Mouse (Mus musculus): ENCODE results near the gene Rhof.
A peak's percentile ranks its signal among the peaks of the same experiment; 100 is the strongest.

Gene Rhof

DNA sequence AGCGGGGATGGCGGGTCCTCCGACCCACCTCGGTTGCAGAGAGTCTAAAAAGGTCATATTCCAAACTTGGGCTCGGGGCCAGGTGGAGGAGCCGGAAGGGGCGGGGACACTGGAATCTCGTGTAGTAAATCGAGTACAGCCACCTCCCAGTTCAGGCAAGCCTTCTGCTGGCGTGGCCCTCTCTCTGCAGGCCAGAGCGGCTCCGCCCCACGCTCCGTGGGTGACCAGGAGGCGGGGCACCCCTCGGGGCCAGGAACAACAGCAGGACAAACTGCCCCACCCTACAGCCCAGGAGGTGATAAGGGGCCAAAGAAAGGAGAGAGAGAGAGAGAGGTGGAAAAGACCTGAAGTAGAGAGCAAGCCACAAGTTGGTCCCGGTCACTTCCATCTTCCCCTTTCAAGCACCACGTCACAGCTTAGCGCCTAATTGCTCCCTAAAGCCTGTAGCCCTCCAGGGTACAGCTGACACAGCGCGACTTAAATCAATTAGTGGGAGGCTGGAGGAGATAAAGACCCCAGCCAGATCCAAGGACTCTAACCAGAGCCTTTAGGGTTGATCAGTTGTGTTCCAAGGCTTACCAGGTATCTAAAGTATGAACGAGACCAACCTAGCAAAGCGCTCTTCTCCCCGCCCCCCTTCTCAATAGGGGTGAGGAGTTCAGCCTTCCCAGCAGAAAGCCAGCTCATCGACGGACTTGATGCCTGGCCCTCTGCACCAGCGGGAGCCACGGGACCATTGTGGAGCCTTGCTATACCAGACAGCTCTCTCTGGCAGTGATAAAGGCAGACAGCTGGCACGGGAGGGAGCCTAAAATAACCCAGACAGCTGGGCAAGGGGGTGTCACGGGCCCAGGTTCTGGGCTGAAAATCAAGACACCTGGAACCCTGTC lies 3.2 kb upstream of the Rhof start:
- DNase-seq (ENCODE audit: low spot score in 2 of 2), result peak; percentile 88 to 95

DNA sequence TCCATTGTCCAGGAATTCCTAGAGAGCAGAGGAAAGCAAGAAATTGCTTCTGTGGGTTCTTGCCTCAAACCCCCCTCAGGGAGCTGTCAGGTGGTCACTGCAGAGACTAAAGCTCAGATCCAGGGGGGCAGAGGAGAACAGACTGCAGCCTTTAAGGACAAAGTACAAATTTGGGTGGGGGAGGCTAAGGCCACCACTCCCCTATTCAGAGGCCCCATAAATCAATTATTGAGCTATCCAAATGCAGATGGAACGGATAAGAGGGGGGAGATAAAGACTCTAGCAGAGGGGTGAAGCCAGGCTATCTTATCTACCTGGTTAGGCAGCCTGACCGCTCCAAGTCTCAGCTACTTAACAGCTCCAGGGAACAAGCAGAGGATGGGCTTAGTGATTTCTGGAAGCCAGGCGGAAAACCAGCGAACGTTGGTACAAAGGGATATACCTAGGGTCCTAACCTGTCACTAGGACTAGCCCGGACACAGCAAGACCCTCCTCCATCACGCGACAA lies 2.4 kb upstream of the Rhof start:
- no peak for DNase-seq (ENCODE audit: low spot score in 2 of 2)

DNA sequence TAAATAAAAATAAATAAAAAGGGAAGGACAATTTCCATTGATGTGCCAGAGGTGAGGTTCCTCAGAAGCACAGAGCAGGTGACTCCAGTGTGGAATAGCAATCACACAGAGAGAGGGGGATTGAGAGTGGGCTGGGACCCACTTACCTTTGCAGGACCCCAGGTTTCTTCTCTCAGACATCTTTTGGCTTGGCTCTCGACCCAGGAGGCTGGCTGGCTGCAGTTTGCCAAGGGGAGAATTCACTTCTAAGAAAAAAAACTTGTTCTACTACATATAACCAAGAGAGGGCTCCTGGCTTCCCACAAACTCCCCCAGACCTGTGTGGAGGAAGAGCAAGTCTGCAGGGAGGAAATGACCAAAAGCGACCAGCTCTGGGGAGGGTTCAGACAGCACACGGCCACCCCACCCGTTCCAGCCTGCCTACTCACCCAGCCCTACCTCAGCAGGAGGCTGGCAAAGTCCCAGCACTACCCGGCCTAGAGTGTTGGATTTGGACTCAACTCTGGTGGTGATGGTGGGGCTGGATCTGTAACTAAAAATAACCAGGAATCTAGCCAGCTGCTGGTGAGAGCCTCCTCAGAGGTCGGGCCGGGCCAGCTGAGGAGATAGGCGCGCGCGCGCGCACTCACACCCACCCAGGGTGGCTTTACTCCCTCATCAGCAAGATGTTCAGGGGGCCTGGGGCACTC lies 1.8 kb upstream of the Rhof start:
- DNase-seq (ENCODE audit: low spot score in 2 of 2), result peak in 1 of 2 experiments; percentile 50

DNA sequence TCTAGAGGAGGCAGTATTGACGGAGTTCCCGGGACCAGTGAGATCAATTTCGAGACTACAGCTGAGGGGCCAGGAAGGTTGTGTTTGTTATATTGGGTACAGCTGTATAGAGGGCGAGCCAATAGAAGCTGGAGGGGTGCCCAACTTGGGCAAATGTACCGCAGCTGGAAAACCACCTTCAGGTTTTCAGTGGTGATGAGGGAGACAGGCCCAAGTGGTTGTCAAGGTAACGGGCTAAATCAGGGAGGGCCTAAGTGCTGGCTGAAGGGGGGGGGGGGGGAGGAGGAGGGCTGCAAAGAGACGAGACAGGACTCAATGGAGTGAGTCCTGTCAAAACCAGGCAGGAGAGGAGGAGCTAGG lies 1.3 kb upstream of the Rhof start:
- no peak for DNase-seq (ENCODE audit: low spot score in 2 of 2)

DNA sequence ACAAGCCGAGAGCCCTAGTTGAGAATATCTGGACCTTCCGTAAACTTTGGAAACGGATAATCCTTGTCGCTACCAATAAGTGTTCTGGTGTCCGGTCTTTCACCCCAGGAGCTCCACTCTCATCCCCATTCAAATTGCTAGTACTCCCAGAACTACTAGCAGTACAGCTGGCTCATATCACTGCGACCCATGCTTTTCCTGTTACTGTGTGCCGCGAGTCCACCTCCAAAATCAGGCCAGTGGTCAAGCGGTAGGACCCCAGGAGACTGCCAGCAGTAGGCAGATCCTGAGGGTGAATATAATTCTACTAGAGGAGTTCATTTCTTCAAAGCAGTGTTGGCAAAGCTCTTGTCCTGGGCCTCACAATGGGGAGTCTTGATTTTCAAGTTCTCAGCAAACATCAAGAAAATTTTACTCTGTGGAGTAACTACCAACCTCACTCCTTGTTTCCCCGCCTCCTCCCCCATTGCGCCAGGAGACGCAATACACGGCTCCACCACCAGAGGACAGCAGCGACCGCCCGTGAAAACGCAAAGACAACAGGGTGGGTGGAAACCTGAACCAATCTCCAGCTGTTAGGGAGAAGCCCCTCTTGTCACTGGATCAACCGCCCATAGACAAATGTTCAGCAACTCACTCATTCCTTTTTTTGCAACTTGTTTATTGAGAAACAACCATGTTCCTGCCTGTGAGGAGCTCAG lies 741 bp upstream of the Rhof start:
- peak; percentile 84 to 88 for DNase-seq (ENCODE audit: low spot score in 2 of 2)

DNA sequence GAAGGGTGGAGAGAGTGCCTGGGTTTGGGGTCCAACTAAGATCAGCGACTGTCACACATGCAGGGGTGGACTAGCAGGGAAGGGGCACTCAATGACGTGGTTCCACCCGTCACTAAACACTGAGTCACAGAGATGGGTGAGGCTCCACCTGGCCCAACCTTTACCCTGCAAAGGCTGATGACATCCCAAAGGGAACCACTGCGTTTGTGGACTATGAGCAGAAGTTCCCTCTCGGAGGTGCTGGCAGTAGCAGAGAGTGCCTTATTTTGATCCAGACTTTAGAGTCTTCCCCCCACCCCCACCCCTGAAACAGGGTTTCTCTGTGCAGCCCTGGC lies 1.7 kb downstream of the Rhof start:
- no peak for DNase-seq (ENCODE audit: low spot score in 2 of 2)

DNA sequence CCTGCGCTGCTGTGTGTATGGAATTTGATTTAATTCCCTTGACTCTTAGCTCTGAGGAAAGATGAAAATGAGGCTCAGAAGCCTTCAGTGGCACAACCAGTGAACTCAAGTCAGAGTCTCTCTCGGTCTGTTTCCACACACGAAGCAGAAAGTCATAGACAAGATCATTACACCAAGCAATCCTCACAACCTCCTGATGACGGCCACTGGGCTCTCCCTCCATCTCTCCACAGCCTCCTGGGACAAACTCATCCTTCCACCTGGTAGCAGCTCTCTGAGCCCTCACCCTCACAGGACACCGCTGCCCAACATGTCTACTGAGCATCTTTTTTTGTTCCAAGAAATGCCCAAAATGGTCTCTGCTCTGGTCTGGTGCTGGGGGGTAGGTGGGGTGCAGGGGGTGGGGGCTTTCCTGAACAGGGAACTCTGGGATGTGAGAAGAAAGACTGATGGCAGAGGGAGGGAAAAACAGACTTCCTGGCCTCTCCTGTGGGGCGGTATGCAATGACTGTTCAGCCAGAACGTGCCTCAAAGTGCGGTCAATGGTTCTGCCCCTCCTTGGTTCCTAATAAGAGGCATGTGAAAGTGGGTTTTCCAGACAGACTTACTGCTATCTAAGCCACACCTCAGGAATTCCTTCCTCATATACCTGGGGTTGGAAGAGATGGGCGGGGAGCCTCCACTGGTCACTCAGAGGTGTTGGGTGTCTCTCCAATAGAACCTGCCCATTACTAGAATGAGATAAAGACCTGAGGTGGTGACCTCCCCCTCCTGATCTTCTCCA lies 2.3 kb downstream of the Rhof start:
- no peak for DNase-seq (ENCODE audit: low spot score in 2 of 2)

DNA sequence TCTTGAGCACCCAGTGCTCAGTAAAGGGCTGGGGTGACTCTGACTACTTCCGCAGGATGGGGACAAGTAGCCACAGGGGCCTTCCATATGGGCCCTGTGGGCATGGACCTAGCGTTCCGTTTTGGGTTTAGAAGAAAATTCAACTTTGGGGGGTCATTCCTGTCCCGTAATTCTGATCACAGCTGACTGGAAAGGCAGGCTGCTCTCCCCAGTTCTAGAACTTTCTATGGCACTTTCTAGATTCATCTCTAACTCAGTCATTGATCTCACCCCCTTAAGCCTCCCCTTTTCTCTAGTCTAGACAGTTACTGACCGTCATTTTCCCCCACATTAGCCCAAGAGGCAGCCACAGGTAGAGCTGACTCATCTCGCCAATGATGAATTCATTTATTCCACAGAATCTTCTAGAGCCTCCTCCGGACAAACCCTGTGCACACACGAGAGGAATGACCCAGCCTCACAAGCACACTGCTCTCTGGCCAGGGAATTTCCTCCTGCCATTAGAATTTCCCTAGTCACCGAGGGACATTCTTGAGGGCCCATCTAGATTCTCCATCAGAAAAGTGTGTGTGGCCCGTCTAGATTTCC lies 3.2 kb downstream of the Rhof start:
- no peak for DNase-seq (ENCODE audit: low spot score in 2 of 2)

DNA sequence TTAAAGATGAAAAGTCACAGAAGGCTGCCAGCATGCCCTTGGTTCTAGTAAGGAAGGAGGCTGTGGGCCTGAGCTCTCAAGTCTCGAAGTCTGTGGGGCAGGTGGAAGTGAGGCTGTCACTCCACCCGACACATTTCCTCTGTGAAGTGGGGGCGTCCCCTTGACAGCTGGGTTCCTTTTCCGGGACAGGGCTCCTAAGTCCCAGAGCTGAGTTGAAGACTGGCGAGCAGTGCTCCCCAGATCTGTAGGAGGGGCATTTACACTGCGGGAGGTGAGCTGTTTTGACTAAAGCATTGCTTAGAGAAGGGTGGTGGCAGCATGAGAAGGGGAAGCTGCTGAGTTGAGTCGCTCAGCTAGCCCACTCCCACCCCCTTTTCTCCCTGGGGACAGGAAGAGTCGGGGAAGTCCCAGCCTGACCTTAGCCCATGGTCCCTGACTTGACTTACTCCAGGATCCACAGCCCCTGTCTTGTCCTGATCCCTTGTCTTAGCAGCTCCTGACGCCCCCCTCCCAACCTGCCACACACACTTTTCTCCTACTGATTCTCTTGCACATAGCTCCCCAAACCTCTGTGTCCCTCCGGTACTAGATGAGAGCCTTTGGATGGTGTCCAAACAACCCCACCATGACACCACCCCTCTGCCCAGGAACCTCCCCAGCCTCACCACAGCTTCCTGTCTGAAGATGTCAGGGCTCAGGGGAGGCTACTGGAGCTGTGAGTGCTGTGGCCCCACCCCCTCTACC lies 3.9 kb downstream of the Rhof start:
- DNase-seq (ENCODE audit: low spot score in 2 of 2), result no peak

DNA sequence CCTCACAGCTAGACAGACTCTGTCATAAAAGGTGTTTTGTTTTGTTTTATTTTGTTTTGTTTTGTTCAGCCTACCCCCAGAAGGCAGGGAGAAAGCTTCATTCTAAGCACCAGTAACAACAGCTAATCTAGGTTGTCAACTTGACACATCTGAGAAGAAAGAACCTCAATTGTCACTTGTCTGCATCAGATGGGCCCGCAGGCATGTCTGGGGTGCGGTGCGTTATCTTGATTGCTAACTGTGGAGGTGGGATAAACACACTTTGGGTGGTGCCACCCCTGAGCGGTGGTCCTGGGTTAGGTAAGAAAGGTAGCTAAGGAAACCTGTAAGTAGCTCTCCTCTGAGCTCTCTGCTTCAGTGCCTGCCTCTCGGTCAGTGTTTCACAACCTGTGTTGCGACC lies 5.5 kb downstream of the Rhof start:
- no peak for DNase-seq (ENCODE audit: low spot score in 2 of 2)

DNA sequence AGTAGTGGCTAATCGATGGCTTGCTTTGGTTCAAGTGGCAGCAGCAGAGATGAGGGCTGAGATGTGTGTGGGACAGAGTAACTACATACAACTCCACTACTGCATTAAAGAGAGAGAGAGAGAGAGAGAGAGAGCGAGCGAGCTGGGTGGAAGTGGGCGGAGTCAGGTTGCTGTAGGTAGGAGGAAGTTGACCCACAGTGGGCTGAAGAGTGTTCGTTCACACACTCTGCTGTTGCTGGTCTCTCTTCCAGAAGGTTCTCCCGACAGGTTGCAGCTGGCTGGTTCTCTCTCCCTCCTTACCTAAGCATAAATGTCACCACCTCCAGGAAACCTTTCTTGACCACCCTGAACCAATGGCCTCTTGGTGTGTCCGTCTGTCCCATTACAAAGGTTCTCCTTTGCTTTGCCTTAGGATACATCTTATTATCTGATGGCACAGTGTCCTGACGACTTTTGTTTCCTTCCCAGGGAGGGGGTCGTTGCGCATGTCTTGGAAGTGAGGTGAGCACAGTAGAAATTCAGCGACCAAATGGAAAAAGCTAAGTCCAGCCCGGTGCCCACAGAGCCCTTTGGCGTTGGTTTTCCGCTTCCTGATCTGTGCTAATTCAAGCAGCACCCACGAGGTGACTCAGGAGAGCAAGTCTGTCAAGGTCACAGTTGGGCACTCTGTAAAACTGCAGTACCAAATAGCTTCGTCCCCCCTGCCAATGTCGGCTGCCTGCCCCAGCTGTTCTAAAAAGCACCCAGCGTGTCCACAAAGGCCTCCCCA lies 6.7 kb downstream of the Rhof start:
- no peak for DNase-seq (ENCODE audit: low spot score in 2 of 2)

DNA sequence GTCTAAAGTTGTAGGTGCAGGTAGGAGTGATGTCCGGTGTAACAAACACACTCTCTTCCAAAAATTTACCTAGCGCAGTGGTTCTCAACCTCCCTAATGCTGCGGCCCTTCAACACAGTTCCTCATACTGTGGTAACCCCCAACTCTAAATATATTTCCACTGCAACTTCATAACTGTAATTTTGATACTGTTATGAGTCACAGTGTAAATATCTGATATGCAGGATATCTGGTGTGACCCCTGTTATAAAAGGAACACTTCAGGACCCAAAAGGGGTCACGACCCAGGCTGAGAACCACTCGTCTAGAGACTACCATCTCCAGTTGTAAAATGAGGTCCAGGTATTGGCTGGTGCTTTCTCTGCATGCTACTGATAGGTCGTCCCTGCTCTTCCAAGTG lies 7.4 kb downstream of the Rhof start:
- no peak for DNase-seq (ENCODE audit: low spot score in 2 of 2)

DNA sequence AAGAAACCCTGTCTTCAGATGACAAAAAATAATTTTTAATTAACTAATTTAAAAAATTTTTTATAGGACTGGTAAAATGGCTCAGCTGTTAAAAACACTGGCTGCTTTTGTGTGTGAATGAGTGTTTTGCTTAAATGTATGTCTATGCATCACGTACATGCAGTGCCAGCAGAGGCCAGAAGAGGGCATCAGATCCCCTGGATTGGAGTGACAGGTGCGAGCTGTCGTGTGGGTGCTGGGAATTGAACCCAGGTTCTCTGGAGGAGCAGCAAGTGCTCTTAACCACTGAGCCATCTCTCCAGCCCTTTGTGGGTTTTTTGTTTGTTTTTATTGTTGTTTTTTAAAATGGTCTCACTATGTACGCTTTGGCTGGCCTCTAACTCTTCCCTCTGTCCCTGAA lies 10.3 kb downstream of the Rhof start:
- DNase-seq (ENCODE audit: low spot score in 2 of 2), result no peak

DNA sequence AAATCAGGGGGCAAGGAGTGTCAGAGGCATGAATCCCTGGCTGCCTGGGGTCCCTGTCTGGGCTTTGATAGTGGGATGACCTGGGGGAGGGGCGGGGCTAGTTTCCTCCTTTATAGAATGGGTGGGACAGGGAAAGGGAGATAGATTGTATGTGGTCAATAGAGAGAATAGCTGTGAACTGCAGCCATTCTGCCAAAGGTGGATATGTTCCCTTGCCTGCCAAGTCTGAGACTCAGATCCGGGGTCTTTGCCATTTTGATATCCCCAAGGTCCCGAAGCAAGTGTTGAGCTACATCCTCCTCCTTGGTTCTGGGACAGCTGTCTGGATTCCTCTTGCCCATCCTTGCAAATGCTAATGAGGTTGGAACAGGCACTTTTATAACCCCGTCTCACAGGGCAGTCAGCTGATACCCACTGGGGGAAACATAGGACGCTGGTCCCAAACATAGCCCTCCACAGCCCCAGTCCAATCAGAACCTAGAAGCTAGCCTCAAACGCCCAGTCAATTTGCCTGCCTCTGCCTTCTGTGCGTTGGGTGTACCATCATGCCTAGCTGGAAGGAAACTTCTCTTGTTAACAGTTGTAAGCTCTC lies 11.8 kb downstream of the Rhof start:
- DNase-seq (ENCODE audit: low spot score in 2 of 2), result no peak

DNA sequence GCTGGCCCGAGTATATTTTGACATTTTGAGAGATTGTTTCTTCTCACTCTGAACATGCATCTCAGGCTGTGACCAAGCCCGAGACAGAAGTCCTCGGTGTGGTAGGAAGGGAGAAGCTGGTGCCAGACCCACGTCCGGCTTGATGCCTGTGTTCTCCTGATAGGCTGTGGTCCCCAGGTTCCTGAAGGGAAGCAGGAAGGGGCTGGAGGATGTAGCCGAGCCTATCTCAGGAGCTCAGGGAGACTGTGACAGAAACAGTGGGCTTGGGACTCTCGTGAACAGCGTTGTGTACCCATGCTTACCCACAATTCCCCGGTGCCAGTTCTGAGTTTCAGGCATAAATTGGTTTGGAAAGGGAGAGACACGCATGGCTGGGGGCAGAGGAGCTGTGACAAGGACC lies 13.7 kb downstream of the Rhof start:
- DNase-seq (ENCODE audit: low spot score in 2 of 2), result no peak

DNA sequence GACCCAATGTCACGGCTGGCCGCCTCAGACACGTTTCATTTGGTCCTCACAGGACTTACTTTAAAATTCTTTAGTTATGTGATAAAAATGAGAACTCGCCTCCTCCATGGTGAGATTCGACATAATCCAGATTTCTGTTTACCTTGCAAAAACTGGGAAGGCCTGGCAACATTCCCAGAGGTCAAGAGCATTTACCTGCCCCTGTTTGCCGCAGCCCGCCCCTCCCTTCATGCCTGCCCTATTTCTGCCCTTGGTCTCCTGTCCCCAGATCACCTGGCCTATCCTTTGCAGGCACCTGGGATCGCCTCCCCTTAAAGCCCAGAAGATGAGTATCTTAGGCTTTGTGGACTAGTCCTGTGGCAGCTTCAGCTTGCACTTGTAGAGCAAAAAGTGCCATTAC lies 14.7 kb downstream of the Rhof start:
- DNase-seq (ENCODE audit: low spot score in 2 of 2), result no peak

DNA sequence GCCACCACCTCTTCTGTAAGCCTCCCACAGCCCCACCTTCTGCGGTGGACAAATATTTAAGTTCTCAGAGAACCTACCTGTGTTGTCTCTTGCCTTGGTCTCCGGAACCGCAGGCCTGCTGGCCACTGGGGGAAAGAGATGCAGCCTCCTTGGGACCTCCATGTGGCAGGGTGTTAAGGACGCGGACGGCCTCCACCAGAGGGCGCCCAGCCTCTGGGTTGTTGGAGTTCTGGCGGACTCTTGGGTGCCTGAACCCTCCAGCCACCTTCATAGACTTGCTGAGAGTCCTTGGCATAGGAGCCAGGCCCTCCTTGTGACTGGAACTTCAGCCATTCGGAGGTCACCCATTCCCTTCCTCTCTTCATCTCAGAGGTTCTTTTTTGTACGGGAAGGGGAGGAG lies 15.2 kb downstream of the Rhof start:
- peak; percentile 49 to 63 for DNase-seq (ENCODE audit: low spot score in 2 of 2)

DNA sequence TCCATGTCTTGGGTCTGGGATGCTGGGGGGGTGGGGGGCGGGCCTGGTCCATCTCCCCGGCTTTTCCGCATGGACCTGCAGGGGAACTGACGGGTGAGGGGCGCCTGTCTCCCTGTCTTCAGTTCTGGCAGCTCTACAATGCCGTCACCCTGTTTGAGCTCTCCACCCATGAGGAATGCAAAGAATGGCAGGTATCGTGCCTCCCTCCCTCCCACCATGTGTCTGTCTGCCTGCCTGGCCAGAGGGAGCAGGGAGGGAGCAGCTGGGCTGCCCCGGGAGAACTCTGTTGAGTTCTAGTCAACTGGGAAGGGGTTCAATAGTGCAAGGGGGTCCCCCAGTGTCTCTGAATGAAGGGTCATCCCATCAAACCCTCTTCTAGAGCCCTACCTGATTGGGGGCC lies 16.4 kb downstream of the Rhof start:
- DNase-seq (ENCODE audit: low spot score in 2 of 2), result no peak

DNA sequence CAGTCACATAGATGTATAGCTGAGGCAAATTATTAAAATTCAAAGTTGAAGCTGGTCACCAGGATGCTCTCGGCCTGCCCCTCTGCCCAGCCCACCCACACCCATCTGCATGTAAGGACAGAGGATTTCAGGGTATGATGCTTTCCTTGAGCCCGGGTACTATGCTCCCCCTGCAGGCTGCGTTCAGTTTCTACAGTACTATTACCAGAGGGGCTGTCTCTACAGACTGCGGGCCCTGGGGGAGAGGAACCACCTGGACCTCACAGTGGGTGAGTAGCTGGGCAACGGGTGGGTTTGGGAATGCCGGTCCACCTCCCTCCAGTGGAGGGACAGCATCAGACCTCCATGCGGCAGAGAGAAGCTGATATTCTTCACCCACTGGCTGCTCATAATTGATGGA lies 17.6 kb downstream of the Rhof start:
- DNase-seq (ENCODE audit: low spot score in 2 of 2), result no peak

DNA sequence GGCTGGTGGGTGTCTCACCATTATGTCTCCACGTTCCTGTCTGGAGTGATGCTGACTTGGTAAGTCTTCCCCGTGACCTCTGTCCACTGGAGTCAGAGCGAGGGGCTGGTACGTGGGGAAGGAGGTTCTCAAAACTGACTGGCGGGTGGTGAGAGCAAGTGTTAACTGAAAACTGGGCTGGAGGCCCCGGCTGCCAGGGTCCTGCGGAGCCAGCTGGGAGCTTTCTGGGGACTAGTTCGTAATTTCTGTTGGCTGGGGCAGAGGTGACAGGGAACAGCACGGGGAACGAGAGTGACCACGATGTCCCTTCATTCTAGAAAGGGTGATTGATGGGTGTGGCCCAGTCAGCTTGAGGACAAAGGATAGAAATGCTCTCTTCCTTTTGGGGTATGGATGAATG lies 18.4 kb downstream of the Rhof start:
- no peak for DNase-seq (ENCODE audit: low spot score in 2 of 2)

Data from urinary bladder, adult 18-20 months (tissue).